Mouse (Mus musculus) midbrain, embryonic 16.5 days (tissue): Measurements from ENCODE around the gene Lrmda. TPM values are rescaled to one million over a fixed set of nuclear protein-coding genes. Genes with fewer than 3 reads are reported as not detected.

ENCODE experiments used
- ATAC-seq: fragments of 200-750 bp; cut with Nextera tagmentation; 2 replicates; pipeline ENCODE4 v1.8.0; 2017; ENCODE audit warnings: moderate TSS enrichment
- H3K27ac ChIP-seq: fragments of 300-500 bp; sonication (generic); 2 replicates; pipeline ENCODE4 v1.5.1; 2014; ENCODE audit warnings: mild to moderate bottlenecking, low read length, mixed read lengths
- H3K27me3 ChIP-seq: fragments of 300-500 bp; sonication (generic); 2 replicates; pipeline ENCODE4 v1.6.1; 2014; ENCODE audit warnings: low read depth, low read length, mixed read lengths; ENCODE audit not compliant: control insufficient read depth, insufficient read depth
- H3K36me3 ChIP-seq: fragments of 300-500 bp; sonication (generic); 2 replicates; pipeline ENCODE4 v1.6.1; 2014; ENCODE audit warnings: mild to moderate bottlenecking, low read length, moderate library complexity, mixed read lengths; ENCODE audit not compliant: control insufficient read depth, insufficient read depth
- H3K4me1 ChIP-seq: fragments of 300-500 bp; sonication (generic); 2 replicates; pipeline ENCODE4 v1.6.1; 2014; ENCODE audit warnings: mild to moderate bottlenecking, low read length, mixed read lengths; ENCODE audit not compliant: control insufficient read depth, insufficient read depth
- H3K4me2 ChIP-seq: fragments of 300-500 bp; sonication (generic); 2 replicates; pipeline ENCODE4 v1.6.1; 2014; ENCODE audit warnings: mild to moderate bottlenecking, low read length, mixed read lengths
- H3K4me3 ChIP-seq: fragments of 300-500 bp; sonication (generic); 2 replicates; pipeline ENCODE4 v1.5.1; 2014; ENCODE audit warnings: low read depth, mild to moderate bottlenecking, low read length, moderate library complexity, mixed read lengths
- H3K9ac ChIP-seq: fragments of 300-500 bp; sonication (generic); 2 replicates; pipeline ENCODE4 v1.6.1; 2014; ENCODE audit warnings: low read depth, low read length, mixed read lengths
- H3K9me3 ChIP-seq: fragments of 300-500 bp; sonication (generic); replicated peaks from 2 replicates; pipeline ENCODE4 v1.6.1; 2014; ENCODE audit warnings: mild to moderate bottlenecking, low read length, mixed read lengths; ENCODE audit not compliant: control insufficient read depth, poor library complexity, severe bottlenecking
- WGBS: fragments of 180-500 bp; shearing (Covaris S2); extraction: QIAGEN DNeasy Blood & Tissue Kit; methylation state at CpG from one replicate; pipeline ENCODE4 v1.1.7; 2014; 5-methylcytosine and 5-hydroxymethylcytosine counted together
- polyA plus RNA-seq: library from polyadenylated mRNA; unstranded; fragments of >200 nt; fragmentation: Nextera tagmentation; extraction: Ambion mirVana; gene quantifications from 2 replicates; pipeline ENCODE4 v1.2.1, GENCODE M21; 2015

Gene Lrmda
- polyA plus RNA-seq, 1 experiment from 2014 or later = not detected

- no peak overlapping the region for H3K9ac ChIP-seq
- no peak overlapping the region for H3K27ac ChIP-seq
- 25% methylated on average over 7 of the region's 7 CpGs for WGBS
- no peak overlapping the region for H3K4me3 ChIP-seq
- no peak for ATAC-seq
- H3K27me3 ChIP-seq = no peaks in the 10 kb centered on the region
- H3K4me2 ChIP-seq = no peak overlapping the region
- no peaks in the 10 kb centered on the region for H3K9me3 ChIP-seq
- no peaks in the 10 kb centered on the region for H3K36me3 ChIP-seq
- H3K4me1 ChIP-seq = no peaks in the 10 kb centered on the region
Observed at GRCm38 (mm10) chr14:22589503-22590215, 570.1 kb downstream of the Lrmda start.

GRCm38 (mm10) chr14:22591186-22591585 is 571.7 kb downstream of the Lrmda start:
- no peak overlapping the region for H3K4me3 ChIP-seq
- no peaks in the 10 kb centered on the region for H3K36me3 ChIP-seq
- 71% methylated on average over 2 of the region's 2 CpGs for WGBS
- H3K27ac ChIP-seq = no peak overlapping the region
- H3K27me3 ChIP-seq = no peaks in the 10 kb centered on the region
- no peak for ATAC-seq
- no peaks in the 10 kb centered on the region for H3K4me1 ChIP-seq
- no peak overlapping the region for H3K4me2 ChIP-seq
- no peaks in the 10 kb centered on the region for H3K9me3 ChIP-seq
- no peak overlapping the region for H3K9ac ChIP-seq

GRCm38 (mm10) chr14:22597508-22597907 is 578.0 kb downstream of the Lrmda start:
- Histone ChIP-seq H3K27ac (no peak overlapping the region), H3K4me3 (no peak overlapping the region), H3K4me2 (no peak overlapping the region), H3K9me3 (no peaks in the 10 kb centered on the region), H3K9ac (no peak overlapping the region), H3K36me3 (no peaks in the 10 kb centered on the region), H3K4me1 (no peaks in the 10 kb centered on the region), H3K27me3 (no peaks in the 10 kb centered on the region)
- 71% methylated on average over 2 of the region's 2 CpGs for WGBS
- ATAC-seq = no peak

- Histone ChIP-seq H3K4me2 (no peak overlapping the region), H3K27me3 (no peaks in the 10 kb centered on the region), H3K4me3 (no peak overlapping the region), H3K36me3 (no peaks in the 10 kb centered on the region), H3K9me3 (no peaks in the 10 kb centered on the region), H3K27ac (no peak overlapping the region), H3K9ac (no peak overlapping the region), H3K4me1 (no peaks in the 10 kb centered on the region)
- 65% methylated on average over 5 of the region's 5 CpGs for WGBS
- ATAC-seq = no peak
Observed at GRCm38 (mm10) chr14:22598638-22599037, 579.1 kb downstream of the Lrmda start.

- Histone ChIP-seq H3K36me3 (no peaks in the 10 kb centered on the region), H3K4me3 (no peak overlapping the region), H3K9me3 (no peaks in the 10 kb centered on the region), H3K9ac (no peak overlapping the region), H3K27ac (no peak overlapping the region), H3K27me3 (no peaks in the 10 kb centered on the region), H3K4me2 (no peak overlapping the region), H3K4me1 (no peaks in the 10 kb centered on the region)
- 16% methylated on average over 3 of the region's 3 CpGs for WGBS
- ATAC-seq = no peak
Observed at GRCm38 (mm10) chr14:22600166-22600565, 580.7 kb downstream of the Lrmda start.

- Histone ChIP-seq H3K9ac (no peak overlapping the region), H3K4me2 (no peak overlapping the region), H3K36me3 (no peaks in the 10 kb centered on the region), H3K27ac (no peak overlapping the region), H3K4me1 (no peaks in the 10 kb centered on the region), H3K4me3 (no peak overlapping the region), H3K27me3 (no peaks in the 10 kb centered on the region), H3K9me3 (no peaks in the 10 kb centered on the region)
- 90% methylated on average over 2 of the region's 2 CpGs for WGBS
- ATAC-seq = no peak
Observed at GRCm38 (mm10) chr14:22602308-22602707, 582.8 kb downstream of the Lrmda start.

GRCm38 (mm10) chr14:22608599-22608998 is 589.1 kb downstream of the Lrmda start:
- Histone ChIP-seq H3K9me3 (no peaks in the 10 kb centered on the region), H3K4me2 (no peak overlapping the region), H3K4me1 (no peaks in the 10 kb centered on the region), H3K4me3 (no peak overlapping the region), H3K27ac (no peak overlapping the region), H3K36me3 (no peaks in the 10 kb centered on the region), H3K27me3 (no peaks in the 10 kb centered on the region), H3K9ac (no peak overlapping the region)
- WGBS = 28% methylated on average over 5 of the region's 5 CpGs
- no peak for ATAC-seq

- H3K4me3 ChIP-seq = no peak overlapping the region
- 89% methylated on average over 13 of the region's 13 CpGs for WGBS
- H3K36me3 ChIP-seq = no peaks in the 10 kb centered on the region
- H3K27me3 ChIP-seq = no peaks in the 10 kb centered on the region
- H3K9ac ChIP-seq = no peak overlapping the region
- H3K4me2 ChIP-seq = no peak overlapping the region
- no peaks in the 10 kb centered on the region for H3K9me3 ChIP-seq
- ATAC-seq = no peak
- no peak overlapping the region for H3K27ac ChIP-seq
- H3K4me1 ChIP-seq = no peaks in the 10 kb centered on the region
Observed at GRCm38 (mm10) chr14:22609261-22610245, 590.0 kb downstream of the Lrmda start.

- Histone ChIP-seq H3K27ac (no peak overlapping the region), H3K4me2 (no peak overlapping the region), H3K27me3 (no peaks in the 10 kb centered on the region), H3K9me3 (no peaks in the 10 kb centered on the region), H3K36me3 (no peaks in the 10 kb centered on the region), H3K9ac (no peak overlapping the region), H3K4me1 (no peaks in the 10 kb centered on the region), H3K4me3 (no peak overlapping the region)
- WGBS = 89% methylated on average over 3 of the region's 3 CpGs
- no peak for ATAC-seq
Observed at GRCm38 (mm10) chr14:22611011-22611410, 591.5 kb downstream of the Lrmda start.
